Mouse (Mus musculus): ENCODE data around the gene Frmpd1. TPM values are rescaled to one million over a fixed set of nuclear protein-coding genes. Genes with fewer than 3 reads are reported as not detected.
A peak's percentile ranks its signal among the peaks of the same experiment; 100 is the strongest.

The Frmpd1 gene
- polyA plus RNA-seq, 1 experiment: 8.9 TPM

- TF ChIP-seq POLR2A (IDR thresholded peaks at IDR 0.05; ENCODE audit: borderline replicate concordance, insufficient read depth, low read length): no peak
- peak; percentile 15; the same call in 1 of the 2 replicates for TF ChIP-seq CTCF (IDR thresholded peaks at IDR 0.05; ENCODE audit: borderline replicate concordance, insufficient read depth, low read depth, low read length)
- H3K4me1 ChIP-seq (ENCODE audit: control insufficient read depth, insufficient read depth, low read length): no peaks in the 10 kb centered on the region
- no peak overlapping the region for H3K4me3 ChIP-seq (replicated peaks; ENCODE audit: insufficient read depth, low read depth, low read length)
- DNase-seq: no peak
- 4% methylated on average over 1 of the region's 1 CpGs for WGBS
- H3K27me3 ChIP-seq (ENCODE audit: control insufficient read depth, insufficient read depth, low read length): no peaks in the 10 kb centered on the region
- no peak overlapping the region for H3K27ac ChIP-seq (ENCODE audit: insufficient read depth, low read length)
Observed at GRCm38 (mm10) chr4:45163711-45164110, 21.0 kb upstream of the Frmpd1 start.

- no peaks in the 10 kb centered on the region for H3K27me3 ChIP-seq (ENCODE audit: control insufficient read depth, insufficient read depth, low read length)
- H3K4me3 ChIP-seq (replicated peaks; ENCODE audit: insufficient read depth, low read depth, low read length): no peak overlapping the region
- TF ChIP-seq CTCF (IDR thresholded peaks at IDR 0.05; ENCODE audit: borderline replicate concordance, insufficient read depth, low read depth, low read length): no peak
- 86% methylated on average over 1 of the region's 1 CpGs for WGBS
- H3K4me1 ChIP-seq (ENCODE audit: control insufficient read depth, insufficient read depth, low read length): no peaks in the 10 kb centered on the region
- no peak overlapping the region for H3K27ac ChIP-seq (ENCODE audit: insufficient read depth, low read length)
- no peak for DNase-seq
Observed at GRCm38 (mm10) chr4:45165477-45165876, 19.2 kb upstream of the Frmpd1 start.

DNA sequence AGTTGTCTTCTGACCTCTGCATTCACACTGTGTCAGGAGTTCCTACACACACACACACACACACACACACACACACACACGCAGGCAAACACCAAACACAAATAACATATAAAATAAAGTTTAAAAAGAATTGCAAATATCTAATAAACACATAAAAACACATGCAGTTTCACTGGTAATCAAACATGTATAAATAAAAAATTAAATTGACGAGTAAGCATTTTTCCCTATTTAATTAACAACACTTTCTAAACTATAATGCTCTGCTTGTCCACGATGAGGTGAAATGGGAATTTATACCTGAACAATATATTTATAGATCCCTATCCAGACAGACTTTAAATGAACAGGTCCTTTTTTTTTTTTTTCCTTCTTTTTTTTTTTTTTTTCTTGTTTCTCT, 18.7 kb upstream of the Frmpd1 start:
- 87% methylated on average over 3 of the region's 3 CpGs for WGBS
- no peaks in the 10 kb centered on the region for H3K4me1 ChIP-seq (ENCODE audit: control insufficient read depth, insufficient read depth, low read length)
- H3K4me3 ChIP-seq (replicated peaks; ENCODE audit: insufficient read depth, low read depth, low read length): no peak overlapping the region
- no peak overlapping the region for H3K27ac ChIP-seq (ENCODE audit: insufficient read depth, low read length)
- DNase-seq: no peak
- H3K27me3 ChIP-seq (ENCODE audit: control insufficient read depth, insufficient read depth, low read length): no peaks in the 10 kb centered on the region
- TF ChIP-seq CTCF (IDR thresholded peaks at IDR 0.05; ENCODE audit: borderline replicate concordance, insufficient read depth, low read depth, low read length) (no peak), POLR2A (IDR thresholded peaks at IDR 0.05; ENCODE audit: borderline replicate concordance, insufficient read depth, low read length) (no peak)

GRCm38 (mm10) chr4:45171340-45171739, 13.3 kb upstream of the Frmpd1 start:
- no peak for TF ChIP-seq CTCF (IDR thresholded peaks at IDR 0.05; ENCODE audit: borderline replicate concordance, insufficient read depth, low read depth, low read length)
- no peak for TF ChIP-seq POLR2A (IDR thresholded peaks at IDR 0.05; ENCODE audit: borderline replicate concordance, insufficient read depth, low read length)
- DNase-seq: no peak
- Histone ChIP-seq H3K4me1 (ENCODE audit: control insufficient read depth, insufficient read depth, low read length) (no peaks in the 10 kb centered on the region), H3K27ac (ENCODE audit: insufficient read depth, low read length) (no peak overlapping the region), H3K4me3 (replicated peaks; ENCODE audit: insufficient read depth, low read depth, low read length) (no peak overlapping the region), H3K27me3 (ENCODE audit: control insufficient read depth, insufficient read depth, low read length) (no peaks in the 10 kb centered on the region)
- 62% methylated on average over 9 of the region's 9 CpGs for WGBS

DNA sequence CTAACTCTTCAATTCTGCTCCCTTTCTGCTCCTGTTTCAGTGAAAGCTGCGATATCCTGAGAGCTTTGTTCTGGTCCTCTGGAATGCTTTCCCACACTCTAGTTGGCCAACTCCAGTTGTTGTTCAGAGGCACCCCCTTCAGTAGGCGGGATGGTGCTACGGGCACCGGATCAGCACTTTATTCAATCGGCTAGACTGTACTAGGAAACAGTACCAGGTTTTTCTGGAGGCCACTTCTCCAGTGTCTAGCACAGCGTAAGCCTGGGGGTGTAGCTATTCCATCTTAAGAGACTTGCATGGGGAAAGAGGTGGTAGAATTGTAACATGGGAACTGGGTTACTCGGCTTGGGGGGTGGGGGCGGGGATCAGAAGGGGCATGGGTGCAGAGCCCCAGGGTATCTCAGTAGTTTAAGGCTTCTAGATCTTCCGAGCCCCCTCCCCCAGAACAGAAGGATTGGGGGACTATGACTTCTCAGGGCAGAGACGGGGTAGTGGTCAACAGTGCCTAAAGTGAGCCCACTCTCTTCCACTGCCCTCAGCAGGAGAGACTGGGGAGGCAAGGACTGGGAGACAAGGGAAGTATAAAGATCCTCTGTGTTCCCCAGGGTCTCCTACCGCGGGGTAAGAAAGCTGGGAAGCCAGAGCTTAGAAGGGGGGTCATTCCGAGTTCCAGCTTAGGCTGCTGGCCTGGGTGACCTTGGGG, 706 bp upstream of the Frmpd1 start:
- H3K4me3 ChIP-seq (replicated peaks; ENCODE audit: insufficient read depth, low read depth, low read length): peak overlapping the region; percentile 3
- DNase-seq: peak; percentile 7 to 13
- H3K27ac ChIP-seq (ENCODE audit: insufficient read depth, low read length): no peak overlapping the region; the same call in 1 of the 2 replicates
- no peaks in the 10 kb centered on the region for H3K4me1 ChIP-seq (ENCODE audit: control insufficient read depth, insufficient read depth, low read length)
- no peaks in the 10 kb centered on the region for H3K27me3 ChIP-seq (ENCODE audit: control insufficient read depth, insufficient read depth, low read length)
- WGBS: 31% methylated on average over 13 of the region's 13 CpGs
- no peak for TF ChIP-seq CTCF (IDR thresholded peaks at IDR 0.05; ENCODE audit: borderline replicate concordance, insufficient read depth, low read depth, low read length)

DNA sequence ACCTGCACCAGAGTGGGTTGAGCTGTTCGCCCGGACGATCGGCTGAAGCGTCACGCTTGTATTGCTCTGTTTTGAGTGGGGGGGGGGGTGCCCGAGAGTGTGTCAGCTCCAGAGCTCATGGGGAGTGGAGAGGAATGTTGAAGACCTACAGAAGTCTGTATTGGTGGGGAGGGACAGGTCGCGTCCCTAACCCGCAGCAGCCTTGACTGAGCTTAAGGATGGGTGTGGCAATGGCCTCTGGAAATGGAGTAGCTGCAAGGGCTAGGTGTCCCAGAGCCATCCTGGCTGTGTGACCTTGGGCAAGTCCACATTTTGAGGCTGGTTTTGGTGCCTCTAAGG, 625 bp downstream of the Frmpd1 start:
- H3K4me1 ChIP-seq (ENCODE audit: control insufficient read depth, insufficient read depth, low read length): no peaks in the 10 kb centered on the region
- peak overlapping the region; percentile 33 for H3K4me3 ChIP-seq (replicated peaks; ENCODE audit: insufficient read depth, low read depth, low read length)
- no peaks in the 10 kb centered on the region for H3K27me3 ChIP-seq (ENCODE audit: control insufficient read depth, insufficient read depth, low read length)
- WGBS: 3% methylated on average over 10 of the region's 10 CpGs
- TF ChIP-seq CTCF (IDR thresholded peaks at IDR 0.05; ENCODE audit: borderline replicate concordance, insufficient read depth, low read depth, low read length): no peak
- no peak for TF ChIP-seq POLR2A (IDR thresholded peaks at IDR 0.05; ENCODE audit: borderline replicate concordance, insufficient read depth, low read length)
- no peak overlapping the region for H3K27ac ChIP-seq (ENCODE audit: insufficient read depth, low read length)
- no peak for DNase-seq

DNA sequence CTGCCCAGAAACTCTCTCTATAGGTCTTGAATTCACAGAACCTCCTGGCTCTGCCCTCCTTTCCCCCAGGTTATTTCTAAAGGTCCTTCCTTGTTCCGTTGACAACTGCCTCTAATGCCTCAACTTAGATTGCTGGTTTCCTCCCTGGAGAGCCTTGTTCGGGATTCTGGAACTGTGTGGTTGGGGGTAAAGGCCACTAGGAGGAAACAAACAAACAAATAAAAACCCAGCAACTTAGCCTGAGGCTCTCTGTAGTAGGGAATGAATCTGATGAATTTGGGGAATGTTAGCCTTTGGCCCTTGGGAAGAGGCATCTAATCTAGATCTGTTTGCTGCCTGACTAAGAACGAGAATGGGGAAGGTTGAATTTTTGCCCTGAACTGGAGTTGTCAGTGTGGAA, 13.6 kb downstream of the Frmpd1 start:
- Histone ChIP-seq H3K4me3 (replicated peaks; ENCODE audit: insufficient read depth, low read depth, low read length) (no peak overlapping the region), H3K27ac (ENCODE audit: insufficient read depth, low read length) (no peak overlapping the region), H3K4me1 (ENCODE audit: control insufficient read depth, insufficient read depth, low read length) (no peaks in the 10 kb centered on the region), H3K27me3 (ENCODE audit: control insufficient read depth, insufficient read depth, low read length) (no peaks in the 10 kb centered on the region)
- DNase-seq: no peak
- 82% methylated on average over 3 of the region's 3 CpGs for WGBS
- TF ChIP-seq POLR2A (IDR thresholded peaks at IDR 0.05; ENCODE audit: borderline replicate concordance, insufficient read depth, low read length) (no peak), CTCF (IDR thresholded peaks at IDR 0.05; ENCODE audit: borderline replicate concordance, insufficient read depth, low read depth, low read length) (no peak)

DNA sequence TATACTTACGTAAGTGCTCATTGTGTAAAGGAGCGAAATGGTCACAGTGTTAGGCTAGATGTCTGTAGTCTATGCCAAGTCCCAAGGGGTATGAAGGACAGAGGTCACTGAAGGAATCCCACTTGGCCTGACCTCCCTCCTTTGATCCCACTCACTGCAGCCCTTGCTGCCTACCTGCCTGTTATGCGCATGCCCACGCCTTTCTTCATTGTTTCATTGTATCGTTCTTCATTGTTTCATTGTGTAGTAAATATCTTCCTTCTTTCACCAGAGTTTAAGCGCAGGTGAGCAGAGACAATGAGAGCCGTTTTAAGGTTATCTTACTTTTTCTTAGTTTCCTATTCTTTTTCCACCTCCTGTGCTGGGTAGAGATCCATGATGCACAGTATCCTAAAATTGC, 18.6 kb downstream of the Frmpd1 start:
- Histone ChIP-seq H3K4me1 (ENCODE audit: control insufficient read depth, insufficient read depth, low read length) (no peaks in the 10 kb centered on the region), H3K27me3 (ENCODE audit: control insufficient read depth, insufficient read depth, low read length) (no peaks in the 10 kb centered on the region; the same call in 1 of the 2 replicates), H3K4me3 (replicated peaks; ENCODE audit: insufficient read depth, low read depth, low read length) (no peak overlapping the region), H3K27ac (ENCODE audit: insufficient read depth, low read length) (no peak overlapping the region)
- 94% methylated on average over 7 of the region's 7 CpGs for WGBS
- TF ChIP-seq POLR2A (IDR thresholded peaks at IDR 0.05; ENCODE audit: borderline replicate concordance, insufficient read depth, low read length) (no peak), CTCF (IDR thresholded peaks at IDR 0.05; ENCODE audit: borderline replicate concordance, insufficient read depth, low read depth, low read length) (no peak)
- DNase-seq: no peak

Measured in cerebellum, adult 2 months (tissue).